Mouse (Mus musculus) MEL (cell line): ENCODE measurements around the gene Dram1. TPM values are rescaled to one million over a fixed set of nuclear protein-coding genes. Genes with fewer than 3 reads are reported as not detected.

Source experiments
- DNase-seq: peaks from one replicate; pipeline ENCODE4 v3.0.0; 2011; ENCODE audit warnings: low read depth, low spot score
- H3K27ac ChIP-seq: 2 replicates; pipeline ENCODE4 v1.5.1; 2012; ENCODE audit warnings: low read depth, mild to moderate bottlenecking, control low read depth, low read length, moderate library complexity; ENCODE audit not compliant: control insufficient read depth
- H3K27me3 ChIP-seq, 2 experiments: fragments of 150-350 bp in 1 of 2; sonication (generic) in 1 of 2; 2 replicates each; pipeline ENCODE4 v1.6.1; 2012; ENCODE audit warnings: low read length in 2 of 2, mild to moderate bottlenecking in 2 of 2, improper control_type of control experiment in 1 of 2, moderate library complexity in 1 of 2; ENCODE audit not compliant: insufficient read depth in 2 of 2, control insufficient read depth in 1 of 2
- H3K36me3 ChIP-seq, 2 experiments: 2 replicates each; pipeline ENCODE4 v1.6.1; 2012 to 2014; ENCODE audit warnings: low read length in 2 of 2, improper control_type of control experiment in 1 of 2, inconsistent platforms in 1 of 2, mild to moderate bottlenecking in 1 of 2; ENCODE audit not compliant: insufficient read depth in 2 of 2, control insufficient read depth in 1 of 2
- H3K4me1 ChIP-seq, 2 experiments: fragments of 150-350 bp in 1 of 2; sonication (generic) in 1 of 2; 2 replicates each; pipeline ENCODE4 v1.6.1; 2012; ENCODE audit warnings: low read length in 2 of 2, improper control_type of control experiment in 1 of 2, mild to moderate bottlenecking in 1 of 2; ENCODE audit not compliant: insufficient read depth in 2 of 2, control insufficient read depth in 1 of 2
- H3K4me3 ChIP-seq, 2 experiments: fragments of 150-350 bp in 1 of 2; sonication (generic) in 1 of 2; 2 replicates each; pipeline ENCODE4 v1.5.1; 2012; ENCODE audit warnings: low read depth in 2 of 2, low read length in 2 of 2, mild to moderate bottlenecking in 2 of 2, moderate library complexity in 2 of 2, control low read depth in 1 of 2, improper control_type of control experiment in 1 of 2; ENCODE audit not compliant: control insufficient read depth in 1 of 2, insufficient read depth in 1 of 2
- H3K79me2 ChIP-seq: 2 replicates; pipeline ENCODE4 v1.6.1; 2012; ENCODE audit warnings: mild to moderate bottlenecking, low read length, moderate library complexity; ENCODE audit not compliant: control insufficient read depth, poor library complexity, insufficient read depth
- H3K9ac ChIP-seq: 2 replicates; pipeline ENCODE4 v1.6.1; 2012; ENCODE audit warnings: low read depth, mild to moderate bottlenecking, control low read depth, low read length, moderate library complexity; ENCODE audit not compliant: control insufficient read depth, poor library complexity, severe bottlenecking
- H3K9me3 ChIP-seq: fragments of 150-350 bp; sonication (generic); replicated peaks from 2 replicates; pipeline ENCODE4 v1.6.1; 2012; ENCODE audit warnings: mild to moderate bottlenecking, low read length, improper control_type of control experiment, moderate library complexity; ENCODE audit not compliant: insufficient read depth
- BHLHE40 ChIP-seq: IDR thresholded peaks from 2 replicates; pipeline ENCODE4 v1.6.1; 2012; ENCODE audit warnings: low read depth, mild to moderate bottlenecking, inconsistent platforms, low read length, improper control_type of control experiment, borderline replicate concordance
- CHD1 ChIP-seq: IDR thresholded peaks from 2 replicates; pipeline ENCODE4 v1.6.1; 2012; ENCODE audit warnings: low read depth, mild to moderate bottlenecking, inconsistent platforms, low read length, improper control_type of control experiment
- CHD2 ChIP-seq: IDR thresholded peaks from 2 replicates; pipeline ENCODE4 v1.6.1; 2011; ENCODE audit warnings: low read length, improper control_type of control experiment
- CTCF ChIP-seq, 3 experiments: IDR thresholded peaks in 2 of 3; conservative IDR thresholded peaks in 1 of 3; 2 replicates each; pipeline ENCODE4 v1.5.1; 2011 to 2012; ENCODE audit warnings: low read length in 3 of 3, low read depth in 2 of 3, mild to moderate bottlenecking in 2 of 3, improper control_type of control experiment in 1 of 3, inconsistent platforms in 1 of 3, mixed read lengths in 1 of 3, moderate library complexity in 1 of 3; ENCODE audit not compliant: control insufficient read depth in 1 of 3, insufficient read depth in 1 of 3, poor library complexity in 1 of 3, severe bottlenecking in 1 of 3
- EP300 ChIP-seq, 2 experiments: IDR thresholded peaks; 2 replicates each; pipeline ENCODE4 v1.6.1; 2011; ENCODE audit warnings: improper control_type of control experiment in 2 of 2, low read length in 2 of 2, low read depth in 1 of 2, mild to moderate bottlenecking in 1 of 2
- ETS1 ChIP-seq: IDR thresholded peaks from 2 replicates; pipeline ENCODE4 v1.6.1; 2012; ENCODE audit warnings: low read depth, mild to moderate bottlenecking, inconsistent platforms, low read length, improper control_type of control experiment, moderate library complexity
- GABPA ChIP-seq: IDR thresholded peaks from 2 replicates; pipeline ENCODE4 v1.6.1; 2012; ENCODE audit warnings: low read depth, mild to moderate bottlenecking, inconsistent platforms, low read length, improper control_type of control experiment, moderate library complexity
- GATA1 ChIP-seq: IDR thresholded peaks from 2 replicates; pipeline ENCODE4 v1.6.1; 2011; ENCODE audit warnings: low read depth, low read length, improper control_type of control experiment
- JUND ChIP-seq: IDR thresholded peaks from 2 replicates; pipeline ENCODE4 v1.6.1; 2011; ENCODE audit warnings: low read depth, mild to moderate bottlenecking, improper control_type of control experiment, low read length
- KAT2A ChIP-seq: conservative IDR thresholded peaks from 2 replicates; pipeline ENCODE4 v1.6.1; 2012; ENCODE audit warnings: low read depth, low read length, improper control_type of control experiment, inconsistent platforms
- MAFK ChIP-seq: IDR thresholded peaks from 2 replicates; pipeline ENCODE4 v1.6.1; 2011; ENCODE audit warnings: low read depth, mild to moderate bottlenecking, low read length, improper control_type of control experiment, borderline replicate concordance
- MAX ChIP-seq: IDR thresholded peaks from 2 replicates; pipeline ENCODE4 v1.6.1; 2011; ENCODE audit warnings: low read length, improper control_type of control experiment
- MEF2A ChIP-seq: IDR thresholded peaks from 2 replicates; pipeline ENCODE4 v1.6.1; 2014; ENCODE audit warnings: low read depth, mild to moderate bottlenecking, inconsistent platforms, low read length, improper control_type of control experiment; ENCODE audit not compliant: poor library complexity, insufficient replicate concordance, severe bottlenecking; ENCODE audit errors: extremely low read depth
- MXI1 ChIP-seq: IDR thresholded peaks from 2 replicates; pipeline ENCODE4 v1.6.1; 2011; ENCODE audit warnings: mild to moderate bottlenecking, low read depth, low read length, improper control_type of control experiment
- MYC ChIP-seq: IDR thresholded peaks from 2 replicates; pipeline ENCODE4 v1.6.1; 2011; ENCODE audit warnings: low read depth, mild to moderate bottlenecking, low read length, improper control_type of control experiment, moderate library complexity
- NRF1 ChIP-seq: IDR thresholded peaks from 2 replicates; pipeline ENCODE4 v1.6.1; 2014; ENCODE audit warnings: low read depth, mild to moderate bottlenecking, inconsistent platforms, low read length, improper control_type of control experiment, moderate library complexity; ENCODE audit not compliant: poor library complexity, insufficient read depth, severe bottlenecking
- POLR2A ChIP-seq, 2 experiments: IDR thresholded peaks; 2 replicates each; pipeline ENCODE4 v1.6.1; 2011 to 2012; ENCODE audit warnings: low read length in 2 of 2, mild to moderate bottlenecking in 2 of 2, control low read depth in 1 of 2, improper control_type of control experiment in 1 of 2, low read depth in 1 of 2, moderate library complexity in 1 of 2; ENCODE audit not compliant: control insufficient read depth in 1 of 2, insufficient read depth in 1 of 2, poor library complexity in 1 of 2
- RAD21 ChIP-seq: IDR thresholded peaks from 2 replicates; pipeline ENCODE4 v1.6.1; 2011; ENCODE audit warnings: mild to moderate bottlenecking, low read depth, low read length, improper control_type of control experiment
- RCOR1 ChIP-seq: IDR thresholded peaks from 2 replicates; pipeline ENCODE4 v1.6.1; 2012; ENCODE audit warnings: low read depth, mild to moderate bottlenecking, inconsistent platforms, low read length, improper control_type of control experiment
- SIN3A ChIP-seq: IDR thresholded peaks from 2 replicates; pipeline ENCODE4 v1.6.1; 2012; ENCODE audit warnings: low read length, improper control_type of control experiment, inconsistent platforms
- TBP ChIP-seq: IDR thresholded peaks from 2 replicates; pipeline ENCODE4 v1.8.0; 2011; ENCODE audit warnings: low read depth, low read length, improper control_type of control experiment
- TCF12 ChIP-seq: IDR thresholded peaks from 2 replicates; pipeline ENCODE4 v1.6.1; 2014; ENCODE audit warnings: low read depth, mild to moderate bottlenecking, inconsistent platforms, low read length, improper control_type of control experiment, moderate library complexity
- UBTF ChIP-seq: IDR thresholded peaks from 2 replicates; pipeline ENCODE4 v1.6.1; 2012; ENCODE audit warnings: low read depth, mild to moderate bottlenecking, inconsistent platforms, low read length, improper control_type of control experiment, moderate library complexity, borderline replicate concordance; ENCODE audit not compliant: insufficient read depth
- USF2 ChIP-seq, 2 experiments: IDR thresholded peaks; 2 replicates each; pipeline ENCODE4 v1.6.1; 2011 to 2012; ENCODE audit warnings: improper control_type of control experiment in 2 of 2, low read length in 2 of 2, borderline replicate concordance in 1 of 2, inconsistent platforms in 1 of 2, low read depth in 1 of 2, mild to moderate bottlenecking in 1 of 2; ENCODE audit not compliant: insufficient read depth in 1 of 2
- ZMIZ1 ChIP-seq: IDR thresholded peaks from 2 replicates; pipeline ENCODE4 v1.6.1; 2012; ENCODE audit warnings: low read depth, mild to moderate bottlenecking, inconsistent platforms, low read length, improper control_type of control experiment, moderate library complexity
- ZNF384 ChIP-seq: IDR thresholded peaks from 2 replicates; pipeline ENCODE4 v1.6.1; 2012; ENCODE audit warnings: low read depth, mild to moderate bottlenecking, inconsistent platforms, low read length, improper control_type of control experiment
- polyA plus RNA-seq, 2 experiments: library from polyadenylated mRNA; stranded (reverse) in 1 of 2; unstranded in 1 of 2; fragments of >175 nt in 1 of 2; fragments of >200 nt in 1 of 2; gene quantifications; 2 replicates each; pipeline versions ENCODE4 v1.2.1 to v1.2.4; 2012; ENCODE audit warnings: low replicate concordance in 2 of 2, low read depth in 1 of 2; ENCODE audit not compliant: insufficient read length in 2 of 2, insufficient read depth in 1 of 2, missing spikeins in 1 of 2
- total RNA-seq: library from RNA; depleted of rRNA; stranded (reverse); fragments of 300-350 nt; gene quantifications from 2 replicates; pipeline ENCODE4 v1.2.3, GENCODE M21; 2012

Gene Dram1
- total and polyA plus RNA-seq, 3 experiments = 0.17 TPM; not detected in 2

DNA sequence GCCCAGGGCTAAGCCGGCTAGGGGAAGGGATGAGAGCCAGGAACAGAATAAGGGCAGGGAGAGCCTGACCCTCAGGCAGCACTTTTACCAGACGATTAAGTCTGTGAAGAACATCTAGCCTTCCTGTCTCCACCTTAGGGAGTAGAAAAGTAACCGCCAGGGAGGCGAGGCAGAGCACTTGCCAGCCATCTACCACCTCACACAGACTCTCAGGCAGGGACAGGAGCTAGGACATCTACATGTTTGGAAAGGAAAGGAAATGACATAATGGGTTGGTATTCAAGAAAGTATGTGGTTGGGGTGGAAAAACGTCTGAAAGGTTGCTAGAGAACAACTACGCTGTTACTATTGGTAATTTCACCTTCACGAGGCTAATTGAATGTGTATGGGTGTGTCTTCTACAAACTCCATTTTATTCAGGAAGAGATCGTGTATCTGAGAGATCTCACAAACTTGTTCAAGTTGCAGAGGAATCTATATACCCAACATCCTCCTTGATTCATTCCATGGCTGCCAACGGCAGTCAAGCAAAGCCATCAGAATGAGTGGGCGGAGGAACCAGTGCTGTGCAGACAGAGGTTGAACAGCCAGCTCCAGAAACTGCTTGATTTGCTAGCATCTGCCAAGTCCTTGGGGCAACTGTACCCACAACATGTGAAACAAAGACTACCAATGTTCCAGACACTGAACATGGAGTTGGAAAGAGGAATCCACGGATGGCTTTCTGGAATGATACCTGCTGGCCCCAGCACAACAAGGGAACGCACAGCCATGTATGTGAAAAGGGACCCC, 32.2 kb downstream of the Dram1 start:
- Histone ChIP-seq H3K27ac (no peak overlapping the region), H3K9ac (no peak overlapping the region), H3K79me2 (no peaks in the 10 kb centered on the region), H3K36me3 (peaks cover 0 to 4% of the 10 kb centered on the region in 2 experiments; a peak in 2 of 4 replicates), H3K9me3 (no peaks in the 10 kb centered on the region), H3K4me3 (no peak overlapping the region), H3K27me3 (0 out of 4 replicates have a peak, but pooled peaks cover 0 to 2% of the 10 kb centered on the region in 2 experiments), H3K4me1 (0 out of 4 replicates have a peak, but pooled peaks cover 0 to 7% of the 10 kb centered on the region in 2 experiments)
- TF ChIP-seq MXI1 (no peak), CTCF (IDR thresholded peaks at IDR 0.05 in 2 of 3, conservative IDR thresholded peaks at IDR 0.05 in 1 of 3; ENCODE audit: control insufficient read depth in 1 of 3, insufficient read depth in 1 of 3, low read depth in 2 of 3, low read length in 3 of 3, poor library complexity in 1 of 3, severe bottlenecking in 1 of 3) (no peak), MYC (no peak), MAX (no peak), ZMIZ1 (no peak), SIN3A (no peak), TBP (no peak), JUND (no peak), GABPA (no peak), USF2 (IDR thresholded peaks at IDR 0.05; ENCODE audit: borderline replicate concordance in 1 of 2, insufficient read depth in 1 of 2, low read depth in 1 of 2, low read length in 2 of 2) (no peak), TCF12 (no peak), NRF1 (no peak)
- DNase-seq = no peak

DNA sequence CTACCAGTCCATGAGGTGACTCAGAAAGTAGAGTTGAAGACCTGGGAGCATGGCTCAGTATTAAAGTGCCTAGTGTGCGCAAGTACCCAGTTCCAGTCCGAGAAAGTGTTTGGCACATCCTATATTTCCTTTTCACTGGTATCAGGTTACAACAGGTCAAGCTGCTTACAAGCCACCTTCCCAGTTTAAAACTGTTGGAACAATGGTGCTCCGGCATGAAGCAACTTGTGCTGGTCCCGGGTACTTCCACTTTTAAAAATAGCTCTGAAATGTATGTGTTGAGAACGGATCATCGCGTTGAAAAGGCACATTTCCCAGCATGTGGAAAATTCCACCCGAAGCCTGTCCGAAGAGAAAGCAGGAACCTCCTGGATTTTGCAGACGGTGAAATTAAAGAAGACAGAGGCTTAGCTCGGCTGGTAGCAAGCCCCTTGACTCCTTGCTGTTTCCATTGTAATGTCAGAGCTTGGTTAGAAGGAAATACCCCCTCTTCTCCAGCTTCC, 32.9 kb downstream of the Dram1 start:
- Histone ChIP-seq H3K4me3 (no peak overlapping the region), H3K36me3 (no peaks in the 10 kb centered on the region; a peak in 2 of 4 replicates), H3K27ac (no peak overlapping the region), H3K27me3 (0 out of 4 replicates have a peak, but pooled peaks cover 0 to 2% of the 10 kb centered on the region in 2 experiments), H3K9me3 (no peaks in the 10 kb centered on the region), H3K9ac (no peak overlapping the region), H3K79me2 (no peaks in the 10 kb centered on the region), H3K4me1 (0 out of 4 replicates have a peak, but pooled peaks cover 0 to 3% of the 10 kb centered on the region in 2 experiments)
- no peak for DNase-seq
- TF ChIP-seq GATA1 = no peak
- TF ChIP-seq ZNF384 = no peak
- TF ChIP-seq ZMIZ1 = no peak
- no peak for TF ChIP-seq CHD1
- TF ChIP-seq EP300 (IDR thresholded peaks at IDR 0.05; ENCODE audit: low read depth in 1 of 2, low read length in 2 of 2) = no peak
- TF ChIP-seq POLR2A (IDR thresholded peaks at IDR 0.05; ENCODE audit: control insufficient read depth in 1 of 2, insufficient read depth in 1 of 2, low read depth in 1 of 2, low read length in 2 of 2, poor library complexity in 1 of 2) = no peak
- TF ChIP-seq BHLHE40 = no peak
- no peak for TF ChIP-seq USF2 (IDR thresholded peaks at IDR 0.05; ENCODE audit: borderline replicate concordance in 1 of 2, insufficient read depth in 1 of 2, low read depth in 1 of 2, low read length in 2 of 2)
- no peak for TF ChIP-seq MYC
- TF ChIP-seq RCOR1 = no peak
- no peak for TF ChIP-seq MEF2A
- no peak for TF ChIP-seq ETS1
- no peak for TF ChIP-seq UBTF
- no peak for TF ChIP-seq KAT2A
- TF ChIP-seq MAFK = no peak
- no peak for TF ChIP-seq RAD21
- no peak for TF ChIP-seq NRF1
- TF ChIP-seq CHD2 = no peak
- no peak for TF ChIP-seq CTCF (IDR thresholded peaks at IDR 0.05 in 2 of 3, conservative IDR thresholded peaks at IDR 0.05 in 1 of 3; ENCODE audit: control insufficient read depth in 1 of 3, insufficient read depth in 1 of 3, low read depth in 2 of 3, low read length in 3 of 3, poor library complexity in 1 of 3, severe bottlenecking in 1 of 3)
